Mouse (Mus musculus) brown adipose tissue, adult 24 weeks (tissue): ENCODE measurements around the gene Actl11. TPM values are rescaled to one million over a fixed set of nuclear protein-coding genes. Genes with fewer than 3 reads are reported as not detected.

Experiments used
- H3K27ac ChIP-seq: fragments of 200-500 bp; replicated peaks from 2 replicates; pipeline ENCODE4 v1.5.1; 2012; ENCODE audit warnings: low read depth, mild to moderate bottlenecking, low read length
- H3K4me1 ChIP-seq: fragments of 200-500 bp; 2 replicates; pipeline ENCODE4 v1.6.1; 2012; ENCODE audit warnings: low read length, mixed read lengths; ENCODE audit not compliant: control insufficient read depth, insufficient read depth, insufficient read length
- H3K4me3 ChIP-seq: fragments of 200-500 bp; 2 replicates; pipeline ENCODE4 v1.5.1; 2012; ENCODE audit warnings: low read depth, mild to moderate bottlenecking, low read length, moderate library complexity; ENCODE audit not compliant: insufficient read depth
- polyA plus RNA-seq: library from polyadenylated mRNA; stranded (reverse); fragments of >200 nt; gene quantifications from 2 replicates; pipeline ENCODE4 v1.2.4, GENCODE M21; 2012; ENCODE audit not compliant: missing spikeins, insufficient read depth, insufficient read length

Gene Actl11
- polyA plus RNA-seq, 1 experiment = not detected

DNA sequence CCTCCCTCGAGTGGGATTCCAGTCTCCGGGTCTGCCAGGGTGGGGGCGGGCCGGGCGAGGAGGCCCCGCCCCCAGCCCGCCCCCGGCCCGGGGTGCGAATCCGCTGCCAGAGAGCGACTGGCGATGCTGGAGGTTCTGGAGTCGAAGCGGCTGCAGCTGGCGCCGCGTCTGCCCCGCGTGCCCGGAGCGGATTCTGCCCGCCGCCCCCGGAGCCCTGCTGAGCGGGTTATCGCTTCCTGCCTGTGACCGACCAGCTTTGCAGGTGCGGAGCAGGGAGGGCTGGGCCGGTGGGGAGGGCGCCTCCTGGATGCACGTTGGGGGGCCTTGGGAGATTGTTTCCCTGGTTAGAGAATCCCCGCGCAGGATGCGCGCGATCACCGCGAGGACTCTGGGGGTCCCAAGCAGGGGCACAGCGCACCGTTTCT lies 7.5 kb downstream of the Actl11 start:
- H3K4me1 ChIP-seq = no peaks in the 10 kb centered on the region
- no peak overlapping the region for H3K27ac ChIP-seq
- H3K4me3 ChIP-seq = peak overlapping the region; percentile 9; the same call in 1 of the 2 replicates

DNA sequence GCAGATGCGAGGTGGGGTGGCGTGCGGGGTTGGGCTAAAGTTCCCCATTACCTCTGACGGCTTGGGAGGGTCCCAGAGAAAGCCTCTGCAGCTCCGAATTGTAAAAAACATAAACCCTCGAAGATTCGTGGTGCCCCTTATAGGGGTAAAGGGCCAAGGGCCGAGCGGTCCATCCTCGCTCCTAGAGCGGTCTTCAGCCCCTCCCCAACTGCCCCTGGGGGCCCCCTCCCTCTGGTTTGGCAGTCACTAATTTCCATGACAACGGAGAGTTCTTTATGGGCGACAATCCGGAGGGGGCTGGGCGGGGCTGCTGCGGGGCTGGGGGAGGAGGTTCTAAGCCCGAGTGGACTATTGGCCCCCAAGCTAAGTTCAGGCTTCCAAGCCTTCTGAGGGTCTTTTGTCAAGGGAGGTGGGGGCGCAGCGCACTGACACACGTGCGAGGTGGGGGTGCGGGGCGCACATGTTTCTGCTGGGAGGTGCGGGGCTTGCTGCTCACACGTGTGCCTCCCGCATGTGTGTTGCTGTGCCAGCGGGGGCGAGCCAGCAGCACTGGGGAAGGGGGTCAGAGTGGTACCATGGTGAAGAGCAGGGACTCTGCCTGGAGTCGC lies 8.1 kb downstream of the Actl11 start:
- Histone ChIP-seq H3K4me1 (no peaks in the 10 kb centered on the region), H3K27ac (no peak overlapping the region), H3K4me3 (no peak overlapping the region)

DNA sequence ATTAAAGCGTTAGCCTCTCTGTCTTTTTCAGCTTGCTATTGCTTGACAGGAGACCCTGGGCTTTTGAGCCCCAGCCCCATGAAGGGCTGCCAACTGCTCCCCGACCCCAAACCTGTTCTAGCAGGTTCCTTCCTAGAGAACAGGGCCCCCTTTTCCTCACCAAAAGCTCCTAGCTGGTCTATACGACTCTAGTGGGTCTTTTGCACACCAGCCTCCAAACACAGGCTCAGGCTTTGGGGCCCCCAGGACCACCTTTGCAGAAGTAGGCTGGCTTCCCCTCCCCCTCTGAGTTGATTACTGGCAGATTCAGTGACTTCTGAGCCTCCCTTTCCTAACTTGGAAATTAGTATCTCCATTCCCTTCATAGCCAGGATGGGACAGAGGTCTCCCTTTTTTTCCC lies 8.6 kb downstream of the Actl11 start:
- H3K4me3 ChIP-seq = no peak overlapping the region
- no peak overlapping the region for H3K27ac ChIP-seq
- H3K4me1 ChIP-seq = no peaks in the 10 kb centered on the region

DNA sequence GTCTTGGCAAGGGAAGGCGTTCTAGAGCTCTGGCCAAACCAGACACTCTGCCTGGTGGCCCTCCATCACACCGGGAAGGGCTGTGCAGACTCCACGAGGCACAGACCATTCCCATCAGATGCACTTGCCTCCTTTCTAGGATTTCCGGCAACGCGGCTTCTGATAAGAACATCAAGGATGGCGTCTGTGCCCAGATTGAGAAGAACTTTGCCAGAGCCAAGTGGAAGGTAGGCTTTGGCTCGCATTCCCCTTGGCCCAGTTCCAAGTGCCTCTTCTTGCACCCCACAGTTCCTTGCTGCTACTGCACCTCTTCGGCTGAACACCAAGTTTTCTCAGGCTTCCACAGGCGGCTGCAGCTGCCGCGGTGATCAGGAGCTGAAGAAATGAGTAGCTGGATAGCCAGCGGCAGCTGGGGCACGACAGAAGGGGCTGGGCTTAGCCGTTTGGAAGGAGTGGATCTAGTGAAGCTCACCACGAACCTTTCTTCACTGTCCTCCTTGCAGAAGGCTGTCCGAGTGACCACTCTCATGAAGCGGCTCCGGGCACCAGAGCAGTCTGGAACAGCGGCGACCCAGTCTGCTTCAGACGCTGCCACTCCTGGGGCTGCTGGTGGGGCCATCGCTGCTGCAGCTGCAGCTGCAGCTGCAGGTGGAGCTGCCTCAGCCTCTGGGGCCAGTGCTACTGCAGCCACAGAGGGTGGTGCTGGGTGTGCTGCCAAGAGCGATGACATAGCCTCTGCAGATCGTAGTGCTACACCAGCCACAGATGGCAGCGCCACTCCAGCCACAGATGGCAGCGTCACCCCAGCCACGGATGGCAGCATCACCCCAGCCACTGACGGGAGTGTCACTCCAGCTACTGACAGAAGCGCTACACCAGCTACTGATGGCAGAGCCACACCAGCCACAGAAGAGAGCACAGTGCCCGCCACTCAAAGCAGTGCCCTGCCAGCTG lies 19.2 kb downstream of the Actl11 start:
- no peak overlapping the region for H3K27ac ChIP-seq

DNA sequence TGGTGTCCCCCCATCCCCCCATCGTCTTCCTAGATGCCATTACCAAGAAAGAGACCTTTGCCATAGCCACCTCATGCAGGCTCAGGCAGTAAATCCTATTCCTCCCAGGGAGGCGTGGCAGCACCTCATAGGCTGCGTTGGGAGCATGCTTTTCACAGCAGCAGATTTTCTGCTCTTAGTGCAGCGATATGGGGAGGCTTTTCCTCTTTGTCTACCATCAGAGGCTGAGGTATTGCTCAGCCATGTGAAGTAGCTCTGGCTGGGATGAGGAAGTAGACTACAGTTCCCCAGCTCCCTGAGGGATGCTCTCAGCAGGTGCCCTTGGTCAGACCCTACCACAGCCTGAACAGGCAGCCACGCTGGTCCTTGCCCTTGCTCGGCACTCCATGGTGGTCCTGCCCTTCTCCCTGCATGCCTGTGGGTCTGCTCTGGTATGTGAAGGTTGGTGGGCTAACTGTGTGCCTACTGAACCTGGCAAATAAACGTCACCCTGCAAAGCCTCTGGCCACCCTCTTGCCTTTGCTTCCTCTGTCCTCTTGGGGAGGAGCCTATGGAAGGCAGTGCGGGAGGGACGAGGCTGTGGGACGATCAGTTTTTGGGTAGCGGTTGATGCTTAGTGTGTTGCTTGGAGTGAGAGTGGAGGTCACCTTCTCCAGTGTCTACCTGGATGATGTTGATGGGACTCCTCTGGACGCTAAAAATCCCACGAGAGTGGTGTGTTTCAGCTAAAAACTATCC lies 21.1 kb downstream of the Actl11 start:
- no peaks in the 10 kb centered on the region for H3K4me1 ChIP-seq
- H3K4me3 ChIP-seq = no peak overlapping the region
- no peak overlapping the region for H3K27ac ChIP-seq

More for the DNA sequence above, 19.2 kb downstream of the Actl11 start:
- Histone ChIP-seq H3K4me1 (no peaks in the 10 kb centered on the region), H3K4me3 (no peak overlapping the region)

DNA sequence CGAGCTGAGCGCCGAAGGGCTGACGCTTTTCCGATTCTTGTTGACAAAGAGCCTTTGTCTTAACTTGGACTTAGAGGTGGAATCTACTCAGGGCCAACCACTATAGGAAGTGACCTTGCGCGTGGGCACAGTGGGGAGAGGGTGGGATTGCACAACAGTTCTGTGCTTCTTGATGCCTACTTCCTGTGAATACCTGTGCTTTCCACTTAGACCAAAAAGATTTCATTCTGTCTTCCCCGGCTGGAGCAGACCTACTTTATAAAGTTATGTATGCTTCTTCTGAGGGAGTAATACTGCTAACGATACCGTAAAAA lies 21.6 kb downstream of the Actl11 start, which contains the start of gene Traip:
Gene Traip (plus strand): TSS at position 215 of the 314 bp plus-strand sequence.
- Histone ChIP-seq H3K27ac (peak within 1 kb of the TSS; percentile 56; the same call in 1 of the 2 replicates), H3K4me1 (no peaks in the 10 kb centered on the region), H3K4me3 (peak within 1 kb of the TSS; percentile 84)

DNA sequence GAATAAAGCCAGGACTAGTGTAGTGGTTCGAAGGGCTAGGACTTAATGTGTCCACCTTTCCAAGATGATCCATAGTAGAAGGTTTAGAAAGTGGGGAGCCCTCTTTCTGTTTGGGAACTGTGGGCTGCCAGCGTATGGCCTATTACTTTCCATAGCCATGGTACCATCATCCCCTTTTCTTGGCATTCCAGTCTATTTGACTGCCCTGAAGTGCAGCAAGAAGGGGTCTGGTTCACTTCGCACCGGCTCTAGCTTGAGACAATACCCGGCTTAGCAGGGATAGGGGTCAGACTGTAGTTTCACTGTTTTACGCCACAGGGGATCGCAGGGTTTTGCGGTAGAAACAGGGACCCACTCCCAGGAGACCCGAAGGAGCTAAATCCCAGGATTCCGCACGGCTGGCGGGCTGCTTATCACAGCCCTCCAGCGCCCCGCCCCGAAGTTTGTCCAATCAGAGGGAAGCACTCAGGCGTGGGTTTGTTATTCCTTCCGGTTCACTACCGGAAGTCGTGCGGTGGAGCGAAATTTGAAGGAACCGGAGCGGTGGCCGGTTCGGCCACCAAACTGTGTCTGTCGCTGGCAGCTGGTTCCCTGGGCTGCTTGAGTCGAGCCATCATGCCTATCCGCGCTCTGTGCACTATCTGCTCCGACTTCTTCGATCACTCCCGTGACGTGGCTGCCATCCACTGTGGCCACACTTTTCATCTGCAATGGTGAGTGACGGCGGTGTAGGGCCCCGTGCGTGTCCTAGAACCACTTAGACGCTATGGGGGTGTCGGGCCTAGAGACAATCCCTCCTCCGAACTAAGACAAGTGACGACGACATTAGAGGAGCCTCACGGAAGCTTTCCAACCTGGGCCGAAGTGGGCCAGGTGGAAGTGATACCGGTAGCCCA lies 22.4 kb downstream of the Actl11 start:
- Histone ChIP-seq H3K27ac (peak overlapping the region; percentile 56; the same call in 1 of the 2 replicates), H3K4me3 (peak overlapping the region; percentile 84), H3K4me1 (no peaks in the 10 kb centered on the region)

DNA sequence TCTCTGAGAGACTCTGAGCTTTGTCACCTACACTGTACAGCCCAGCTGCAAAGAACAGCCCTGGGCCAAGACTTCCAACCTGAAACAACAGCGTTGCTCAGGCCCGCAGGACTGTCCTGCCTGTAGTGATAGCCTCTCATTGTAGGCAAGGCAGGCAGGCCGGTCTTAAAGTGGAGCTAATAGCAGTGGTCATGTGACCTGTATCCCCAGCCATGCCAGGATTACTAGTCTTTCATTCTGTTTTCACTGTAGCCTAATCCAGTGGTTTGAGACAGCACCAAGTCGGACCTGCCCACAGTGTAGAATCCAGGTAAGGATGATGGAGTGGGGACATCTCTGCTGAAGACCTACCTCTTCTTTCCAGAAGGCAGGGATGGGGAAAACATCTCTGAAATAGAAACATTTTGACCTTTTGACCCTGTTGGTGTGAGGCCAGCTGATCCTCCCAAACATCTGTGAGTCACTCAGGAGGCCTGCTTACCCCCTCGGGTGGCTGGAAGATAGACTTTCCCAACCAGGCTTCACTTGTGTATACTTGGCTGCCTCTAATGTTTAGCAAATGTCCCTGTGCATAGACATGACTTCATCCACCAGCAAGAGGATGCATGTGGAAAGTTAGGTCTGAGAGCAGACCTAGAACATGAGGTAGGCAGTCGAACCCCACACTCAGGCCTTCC lies 27.5 kb downstream of the Actl11 start:
- Histone ChIP-seq H3K4me3 (no peak overlapping the region), H3K4me1 (no peaks in the 10 kb centered on the region), H3K27ac (no peak overlapping the region)

DNA sequence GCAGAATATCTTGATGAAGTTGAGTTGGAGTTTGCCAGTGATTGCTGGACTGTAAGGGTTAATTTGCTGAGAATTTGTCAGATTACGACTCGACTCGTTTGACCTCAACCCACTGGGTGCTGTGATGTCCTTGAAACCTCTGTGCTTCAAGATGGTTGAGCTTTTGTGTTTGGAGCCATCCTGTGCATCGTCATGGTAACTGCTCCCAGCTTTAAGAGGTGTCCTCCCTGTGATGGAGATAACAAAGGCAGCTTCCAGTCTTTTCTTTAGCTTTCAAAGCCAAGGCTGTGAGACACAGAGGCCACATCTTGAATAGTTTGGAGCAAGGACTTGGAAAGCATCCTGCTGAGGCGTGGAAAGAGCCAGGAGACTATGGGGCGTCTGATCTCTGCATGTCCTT lies 28.9 kb downstream of the Actl11 start:
- no peak overlapping the region for H3K4me3 ChIP-seq

DNA sequence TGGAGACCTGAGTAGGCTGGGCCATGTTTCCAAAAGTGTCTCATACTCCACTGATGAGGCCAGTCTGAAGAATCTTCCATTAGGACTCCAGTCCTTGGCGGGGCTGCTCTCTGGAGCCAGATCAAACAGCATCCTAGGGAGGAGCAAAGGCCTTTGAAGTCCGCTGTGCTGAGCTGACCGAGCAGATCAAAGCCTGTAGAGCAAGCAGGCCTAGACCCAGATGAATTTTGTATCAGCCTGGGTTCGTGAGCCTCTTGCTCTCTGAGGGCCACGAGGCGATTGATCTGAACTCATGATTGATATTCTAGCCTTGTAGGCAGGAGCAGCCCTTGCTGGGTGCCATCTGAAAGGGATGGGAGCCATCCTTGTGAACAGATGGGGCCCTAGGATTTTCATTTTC lies 31.6 kb downstream of the Actl11 start:
- Histone ChIP-seq H3K4me1 (peaks cover 6% of the 10 kb centered on the region), H3K4me3 (no peak overlapping the region), H3K27ac (no peak overlapping the region)

More for the DNA sequence above, 28.9 kb downstream of the Actl11 start:
- Histone ChIP-seq H3K27ac (no peak overlapping the region), H3K4me1 (no peaks in the 10 kb centered on the region)

DNA sequence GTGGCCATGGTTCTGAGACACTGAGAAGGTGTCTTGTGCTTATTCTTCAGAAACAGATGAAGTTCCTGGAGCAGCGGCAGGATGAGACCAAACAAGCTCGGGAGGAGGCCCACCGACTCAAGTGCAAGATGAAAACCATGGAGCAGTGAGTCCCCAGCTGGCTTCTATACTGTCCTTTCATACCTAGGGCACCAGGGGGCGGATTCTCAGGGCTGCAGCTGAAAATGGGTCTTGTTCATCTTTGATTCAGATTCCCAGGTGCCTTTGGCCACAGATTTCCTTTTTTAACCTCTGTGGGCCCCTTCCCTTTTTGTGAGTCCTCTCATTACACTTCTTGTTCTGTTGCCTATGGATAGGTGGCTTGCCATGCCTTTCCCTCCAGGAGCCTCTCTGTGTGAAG lies 32.7 kb downstream of the Actl11 start:
- Histone ChIP-seq H3K4me3 (no peak overlapping the region), H3K4me1 (peaks cover 10% of the 10 kb centered on the region)

DNA sequence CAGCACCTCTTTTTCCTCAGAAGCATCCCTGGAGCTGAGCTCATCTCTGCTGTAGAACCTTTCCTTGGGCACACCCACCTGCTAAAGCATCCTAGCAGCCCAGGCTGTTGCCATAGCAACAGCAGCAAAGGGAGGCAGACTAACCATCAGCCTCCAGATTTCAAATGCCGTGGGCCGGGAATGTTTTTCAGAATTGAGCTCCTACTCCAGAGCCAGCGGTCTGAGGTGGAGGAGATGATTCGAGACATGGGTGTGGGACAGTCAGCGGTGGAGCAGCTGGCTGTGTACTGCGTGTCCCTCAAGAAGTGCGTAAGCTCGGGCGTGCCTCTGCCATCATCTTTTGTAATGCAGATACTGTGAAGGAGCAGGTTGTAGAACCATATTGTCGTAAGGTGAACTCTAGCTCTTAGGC lies 33.1 kb downstream of the Actl11 start:
- H3K27ac ChIP-seq = no peak overlapping the region
- no peak overlapping the region for H3K4me3 ChIP-seq

More for the DNA sequence above, 32.7 kb downstream of the Actl11 start:
- H3K27ac ChIP-seq = no peak overlapping the region

DNA sequence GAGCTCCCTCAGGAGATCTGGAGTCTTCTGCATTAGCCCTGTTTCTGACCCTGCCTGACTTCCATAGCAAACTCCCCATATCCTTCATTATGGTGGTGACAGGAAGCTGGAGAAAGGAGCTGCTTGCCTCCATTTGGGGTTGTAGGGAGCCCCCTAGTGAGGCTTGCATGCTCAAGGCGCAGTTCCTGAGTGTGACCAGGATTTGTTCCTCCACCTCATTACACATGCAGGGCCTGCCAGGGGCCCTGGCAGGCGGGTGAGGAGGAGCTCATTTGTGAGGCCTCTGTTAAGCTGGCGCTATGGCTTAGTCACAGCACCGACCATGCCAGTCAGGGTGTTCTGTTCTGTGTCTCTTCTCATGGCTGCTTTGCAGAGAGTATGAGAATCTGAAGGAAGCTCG lies 33.6 kb downstream of the Actl11 start:
- no peak overlapping the region for H3K4me3 ChIP-seq
- H3K27ac ChIP-seq = no peak overlapping the region
- peaks cover 12% of the 10 kb centered on the region for H3K4me1 ChIP-seq

More for the DNA sequence above, 33.1 kb downstream of the Actl11 start:
- peaks cover 12% of the 10 kb centered on the region for H3K4me1 ChIP-seq

DNA sequence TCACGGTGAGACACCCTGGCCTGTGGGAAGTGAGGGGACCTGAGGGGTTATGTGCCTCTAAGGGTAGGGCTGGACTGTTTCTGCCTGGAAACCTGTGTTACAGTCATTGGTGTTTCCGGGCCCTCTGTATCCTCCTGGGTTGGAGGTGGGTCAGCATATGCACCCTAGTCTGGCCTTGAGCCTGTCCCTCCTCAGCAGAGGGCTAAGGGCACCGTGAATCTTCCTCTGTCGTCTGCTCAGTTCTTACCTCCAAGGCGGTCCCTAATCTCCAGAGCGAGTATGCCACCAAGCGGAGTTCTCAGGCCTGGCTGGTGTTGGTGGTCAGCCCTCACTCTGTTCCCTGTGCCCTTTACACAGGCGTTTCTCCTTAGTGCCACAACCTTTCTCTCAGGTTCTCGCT lies 34.6 kb downstream of the Actl11 start:
- Histone ChIP-seq H3K4me1 (peaks cover 19% of the 10 kb centered on the region), H3K27ac (no peak overlapping the region), H3K4me3 (no peak overlapping the region)
